Mouse (Mus musculus): ENCODE data around the gene Tmem255a. TPM values are rescaled to one million over a fixed set of nuclear protein-coding genes. Genes with fewer than 3 reads are reported as not detected.

Tmem255a gene
- polyA plus RNA-seq (2014; fragmentation: Nextera tagmentation; extraction: Ambion mirVana), result 29.8 and 33.0 TPM in 2 replicates

DNA sequence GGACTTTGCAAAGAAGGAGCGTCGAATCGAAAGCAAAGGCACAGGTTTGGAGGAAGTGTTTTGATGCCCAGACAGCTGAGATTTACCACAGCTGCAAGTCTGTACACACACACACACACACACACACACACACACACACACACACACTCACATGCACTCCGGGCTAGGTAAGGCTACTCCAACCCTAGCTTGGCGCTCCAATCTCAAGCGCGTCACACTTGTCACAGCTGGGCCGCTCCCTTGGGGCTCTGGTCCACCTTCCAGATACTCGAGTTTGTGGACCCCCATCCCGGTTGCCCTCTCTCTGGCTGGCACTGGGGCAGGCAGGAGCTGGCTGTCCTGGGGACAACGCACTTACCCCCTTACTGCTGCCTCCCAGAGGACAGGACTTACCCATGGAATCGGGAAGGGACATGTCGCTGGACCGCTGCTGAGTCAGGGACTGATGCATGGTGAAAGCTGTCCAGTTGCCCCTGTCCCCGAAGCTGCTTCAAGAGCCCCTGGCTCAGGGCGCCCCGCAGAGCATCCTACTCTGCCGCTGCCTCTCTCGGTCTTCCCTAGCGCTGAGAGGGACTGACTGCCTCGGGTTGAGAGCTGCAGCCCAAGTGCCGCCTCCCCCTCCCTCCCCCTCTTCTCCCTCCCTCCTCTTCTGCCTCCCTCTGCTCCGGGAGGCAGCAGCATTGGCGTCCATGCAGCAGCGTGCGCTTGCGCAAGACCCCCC lies at the start of gene Tmem255a:
TSS of gene Tmem255a (minus strand) at position 589 of the 721 bp plus-strand sequence.
- Histone ChIP-seq H3K4me3 (ENCODE audit: low read depth, low read length) (peak within 1 kb of the TSS; percentile 29), H3K27ac (replicated peaks; ENCODE audit: low read depth, low read length) (no peak within 1 kb of the TSS), H3K9ac (replicated peaks; ENCODE audit: low read length) (peak within 1 kb of the TSS; percentile 18; the same call in 1 of the 2 replicates), H3K4me1 (ENCODE audit: control insufficient read depth, insufficient read depth, low read length) (no peaks in the 10 kb centered on the region), H3K4me2 (ENCODE audit: low read depth, low read length) (peak within 1 kb of the TSS; percentile 53), H3K36me3 (replicated peaks; ENCODE audit: control insufficient read depth, insufficient read depth, low read depth, low read length) (no peaks in the 10 kb centered on the region), H3K27me3 (ENCODE audit: control insufficient read depth, insufficient read depth, low read length) (no peaks in the 10 kb centered on the region), H3K9me3 (replicated peaks; ENCODE audit: control insufficient read depth, low read length) (no peaks in the 10 kb centered on the region)
- peak; percentile 53 for DNase-seq (ENCODE audit: low spot score)
- 15% methylated on average over 23 of the region's 27 CpGs for WGBS
- peak; percentile 61 for ATAC-seq (replicated peaks; ENCODE audit: insufficient number of reproducible peaks, low FRiP score, low TSS enrichment, low read depth)

GRCm38 (mm10) chrX:38259610-38260009 lies 7.4 kb upstream of the Tmem255a start:
- no peak overlapping the region for H3K27ac ChIP-seq (replicated peaks; ENCODE audit: low read depth, low read length)
- H3K9ac ChIP-seq (replicated peaks; ENCODE audit: low read length), result no peak overlapping the region
- 34% methylated on average over 2 of the region's 2 CpGs for WGBS
- no peak for ATAC-seq (replicated peaks; ENCODE audit: insufficient number of reproducible peaks, low FRiP score, low TSS enrichment, low read depth)
- no peaks in the 10 kb centered on the region for H3K4me1 ChIP-seq (ENCODE audit: control insufficient read depth, insufficient read depth, low read length)
- H3K4me2 ChIP-seq (ENCODE audit: low read depth, low read length), result no peak overlapping the region
- DNase-seq (ENCODE audit: low spot score), result no peak
- H3K27me3 ChIP-seq (ENCODE audit: control insufficient read depth, insufficient read depth, low read length), result no peaks in the 10 kb centered on the region
- H3K36me3 ChIP-seq (replicated peaks; ENCODE audit: control insufficient read depth, insufficient read depth, low read depth, low read length), result no peaks in the 10 kb centered on the region
- no peak overlapping the region for H3K4me3 ChIP-seq (ENCODE audit: low read depth, low read length)
- no peaks in the 10 kb centered on the region for H3K9me3 ChIP-seq (replicated peaks; ENCODE audit: control insufficient read depth, low read length)

DNA sequence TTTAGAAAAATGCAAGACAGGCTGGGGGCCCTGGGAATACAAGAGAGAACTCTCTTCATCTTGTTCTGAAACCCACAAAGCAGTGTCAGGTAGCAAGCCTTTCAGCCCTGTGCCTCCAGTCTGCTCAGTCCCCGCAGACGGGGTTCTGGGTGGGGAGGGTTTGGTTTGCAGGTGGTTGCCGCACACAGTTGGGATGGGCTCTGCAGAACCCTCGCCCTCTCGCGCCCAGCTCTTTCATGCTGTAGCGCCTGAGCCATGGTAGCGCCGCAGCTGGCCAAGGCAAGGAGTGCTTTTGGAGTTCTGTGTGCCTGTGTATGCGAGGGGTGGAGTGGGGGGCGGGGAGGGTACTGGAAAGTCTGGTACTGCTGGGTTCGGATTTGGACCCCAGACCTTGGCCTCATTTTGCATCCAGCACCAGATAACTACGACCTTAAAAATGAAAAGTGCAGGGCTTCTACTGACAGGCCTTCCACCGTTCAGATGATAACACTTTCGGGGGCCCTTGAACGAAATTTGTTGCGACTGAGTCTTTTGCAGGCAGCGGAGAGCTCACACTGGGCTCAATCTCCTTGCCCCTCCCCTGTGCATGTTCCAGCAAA lies 1.8 kb downstream of the Tmem255a start:
- Histone ChIP-seq H3K9ac (replicated peaks; ENCODE audit: low read length) (no peak overlapping the region), H3K4me3 (ENCODE audit: low read depth, low read length) (peak overlapping the region; percentile 8; the same call in 1 of the 2 replicates), H3K9me3 (replicated peaks; ENCODE audit: control insufficient read depth, low read length) (no peaks in the 10 kb centered on the region), H3K4me1 (ENCODE audit: control insufficient read depth, insufficient read depth, low read length) (no peaks in the 10 kb centered on the region), H3K4me2 (ENCODE audit: low read depth, low read length) (peak overlapping the region; percentile 53), H3K36me3 (replicated peaks; ENCODE audit: control insufficient read depth, insufficient read depth, low read depth, low read length) (no peaks in the 10 kb centered on the region), H3K27ac (replicated peaks; ENCODE audit: low read depth, low read length) (no peak overlapping the region), H3K27me3 (ENCODE audit: control insufficient read depth, insufficient read depth, low read length) (no peaks in the 10 kb centered on the region)
- ATAC-seq (replicated peaks; ENCODE audit: insufficient number of reproducible peaks, low FRiP score, low TSS enrichment, low read depth) (no peak), DNase-seq (ENCODE audit: low spot score) (peak; percentile 30)
- 17% methylated on average over 18 of the region's 18 CpGs for WGBS

- ATAC-seq (replicated peaks; ENCODE audit: insufficient number of reproducible peaks, low FRiP score, low TSS enrichment, low read depth), result no peak; the same call in 1 of the 2 replicates
- H3K9me3 ChIP-seq (replicated peaks; ENCODE audit: control insufficient read depth, low read length), result no peaks in the 10 kb centered on the region
- H3K4me3 ChIP-seq (ENCODE audit: low read depth, low read length), result no peak overlapping the region
- no peak overlapping the region for H3K9ac ChIP-seq (replicated peaks; ENCODE audit: low read length)
- DNase-seq (ENCODE audit: low spot score), result peak; percentile 64
- H3K36me3 ChIP-seq (replicated peaks; ENCODE audit: control insufficient read depth, insufficient read depth, low read depth, low read length), result no peaks in the 10 kb centered on the region
- WGBS, result 20% methylated on average over 16 of the region's 16 CpGs
- no peaks in the 10 kb centered on the region for H3K4me1 ChIP-seq (ENCODE audit: control insufficient read depth, insufficient read depth, low read length)
- H3K4me2 ChIP-seq (ENCODE audit: low read depth, low read length), result peak overlapping the region; percentile 53; the same call in 1 of the 2 replicates
- no peak overlapping the region for H3K27ac ChIP-seq (replicated peaks; ENCODE audit: low read depth, low read length)
- H3K27me3 ChIP-seq (ENCODE audit: control insufficient read depth, insufficient read depth, low read length), result no peaks in the 10 kb centered on the region
Measured at GRCm38 (mm10) chrX:38249640-38250351, 2.4 kb downstream of the Tmem255a start.

DNA sequence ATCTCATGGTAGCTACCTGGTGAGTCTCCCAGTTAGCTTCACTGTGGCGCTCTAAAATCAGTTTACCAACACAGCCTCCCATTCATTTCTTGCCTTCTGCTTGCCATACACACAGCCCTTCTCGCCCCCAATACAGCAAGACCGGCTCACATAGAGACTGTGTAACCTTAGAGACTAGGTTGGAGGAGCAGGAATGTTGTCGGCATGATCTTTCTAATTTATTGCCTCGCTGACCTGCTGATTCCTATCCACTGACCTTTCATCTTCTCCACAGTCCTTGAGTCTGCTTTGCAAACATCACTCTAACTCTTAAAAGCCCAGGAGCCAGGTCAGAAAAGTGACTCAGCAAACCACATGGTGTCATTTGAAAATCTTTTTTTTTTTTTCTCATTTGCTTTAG lies 4.6 kb downstream of the Tmem255a start:
- Histone ChIP-seq H3K27me3 (ENCODE audit: control insufficient read depth, insufficient read depth, low read length) (no peaks in the 10 kb centered on the region), H3K9ac (replicated peaks; ENCODE audit: low read length) (no peak overlapping the region), H3K4me2 (ENCODE audit: low read depth, low read length) (no peak overlapping the region), H3K4me1 (ENCODE audit: control insufficient read depth, insufficient read depth, low read length) (no peaks in the 10 kb centered on the region), H3K36me3 (replicated peaks; ENCODE audit: control insufficient read depth, insufficient read depth, low read depth, low read length) (no peaks in the 10 kb centered on the region), H3K4me3 (ENCODE audit: low read depth, low read length) (no peak overlapping the region), H3K27ac (replicated peaks; ENCODE audit: low read depth, low read length) (no peak overlapping the region), H3K9me3 (replicated peaks; ENCODE audit: control insufficient read depth, low read length) (no peaks in the 10 kb centered on the region)
- 33% methylated on average over 5 of the region's 5 CpGs for WGBS
- ATAC-seq (replicated peaks; ENCODE audit: insufficient number of reproducible peaks, low FRiP score, low TSS enrichment, low read depth) (no peak), DNase-seq (ENCODE audit: low spot score) (no peak)

- Histone ChIP-seq H3K27ac (replicated peaks; ENCODE audit: low read depth, low read length) (no peak overlapping the region), H3K36me3 (replicated peaks; ENCODE audit: control insufficient read depth, insufficient read depth, low read depth, low read length) (no peaks in the 10 kb centered on the region), H3K9me3 (replicated peaks; ENCODE audit: control insufficient read depth, low read length) (no peaks in the 10 kb centered on the region), H3K9ac (replicated peaks; ENCODE audit: low read length) (no peak overlapping the region), H3K4me3 (ENCODE audit: low read depth, low read length) (no peak overlapping the region), H3K4me1 (ENCODE audit: control insufficient read depth, insufficient read depth, low read length) (no peaks in the 10 kb centered on the region), H3K4me2 (ENCODE audit: low read depth, low read length) (no peak overlapping the region), H3K27me3 (ENCODE audit: control insufficient read depth, insufficient read depth, low read length) (no peaks in the 10 kb centered on the region)
- ATAC-seq (replicated peaks; ENCODE audit: insufficient number of reproducible peaks, low FRiP score, low TSS enrichment, low read depth), result no peak
- DNase-seq (ENCODE audit: low spot score), result no peak
- WGBS, result 36% methylated on average over 6 of the region's 6 CpGs
Measured at GRCm38 (mm10) chrX:38247108-38247507, 5.1 kb downstream of the Tmem255a start.

DNA sequence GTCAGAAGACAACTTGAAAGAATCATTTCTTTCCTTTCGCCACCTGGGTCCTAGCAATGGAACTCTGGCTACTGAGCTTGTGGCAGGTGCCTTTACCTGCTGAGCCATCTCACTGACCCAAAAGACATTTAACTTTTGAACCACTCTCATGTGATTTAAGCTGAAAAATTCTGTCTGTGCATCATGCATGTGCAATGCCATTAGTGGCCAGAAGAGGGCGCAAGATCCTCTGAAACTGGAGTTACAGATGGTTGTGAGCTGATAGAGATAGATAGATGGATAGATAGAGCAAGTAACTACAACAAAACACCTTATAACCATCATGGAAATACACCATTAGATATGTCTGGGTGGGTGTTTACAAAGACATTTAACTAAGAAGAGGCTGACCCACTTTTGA lies 14.5 kb downstream of the Tmem255a start:
- no peaks in the 10 kb centered on the region for H3K36me3 ChIP-seq (replicated peaks; ENCODE audit: control insufficient read depth, insufficient read depth, low read depth, low read length)
- 31% methylated on average over 2 of the region's 2 CpGs for WGBS
- DNase-seq (ENCODE audit: low spot score), result no peak

DNA sequence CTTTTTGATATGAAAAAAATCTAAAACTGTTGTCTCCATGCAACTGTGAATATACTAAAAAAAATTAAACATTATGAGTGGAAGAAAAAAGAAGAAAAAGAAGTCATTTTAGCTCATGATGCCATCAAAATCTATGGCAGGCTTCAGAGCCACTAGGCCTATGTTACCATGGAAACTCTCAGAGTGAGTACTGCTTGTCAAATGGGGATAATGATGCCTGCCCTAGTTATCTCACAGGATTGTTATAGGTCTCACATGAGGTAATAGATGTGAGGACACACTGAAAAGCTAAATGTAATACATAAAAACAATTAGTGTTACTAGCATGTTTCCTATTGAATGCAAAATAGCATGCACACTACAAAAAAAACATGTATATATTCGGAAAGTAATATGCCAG lies 22.4 kb downstream of the Tmem255a start:
- no peaks in the 10 kb centered on the region for H3K36me3 ChIP-seq (replicated peaks; ENCODE audit: control insufficient read depth, insufficient read depth, low read depth, low read length)
- H3K4me3 ChIP-seq (ENCODE audit: low read depth, low read length), result no peak overlapping the region
- no peak overlapping the region for H3K27ac ChIP-seq (replicated peaks; ENCODE audit: low read depth, low read length)
- H3K9ac ChIP-seq (replicated peaks; ENCODE audit: low read length), result no peak overlapping the region
- DNase-seq (ENCODE audit: low spot score) (no peak), ATAC-seq (replicated peaks; ENCODE audit: insufficient number of reproducible peaks, low FRiP score, low TSS enrichment, low read depth) (no peak)
- H3K4me1 ChIP-seq (ENCODE audit: control insufficient read depth, insufficient read depth, low read length), result no peaks in the 10 kb centered on the region
- WGBS, result 72% methylated on average over 1 of the region's 1 CpGs
- H3K4me2 ChIP-seq (ENCODE audit: low read depth, low read length), result no peak overlapping the region
- no peaks in the 10 kb centered on the region for H3K27me3 ChIP-seq (ENCODE audit: control insufficient read depth, insufficient read depth, low read length)
- H3K9me3 ChIP-seq (replicated peaks; ENCODE audit: control insufficient read depth, low read length), result no peaks in the 10 kb centered on the region

More for the DNA sequence above, 14.5 kb downstream of the Tmem255a start:
- Histone ChIP-seq H3K9ac (replicated peaks; ENCODE audit: low read length) (no peak overlapping the region), H3K4me1 (ENCODE audit: control insufficient read depth, insufficient read depth, low read length) (no peaks in the 10 kb centered on the region), H3K4me2 (ENCODE audit: low read depth, low read length) (no peak overlapping the region), H3K27me3 (ENCODE audit: control insufficient read depth, insufficient read depth, low read length) (no peaks in the 10 kb centered on the region), H3K4me3 (ENCODE audit: low read depth, low read length) (no peak overlapping the region), H3K9me3 (replicated peaks; ENCODE audit: control insufficient read depth, low read length) (no peaks in the 10 kb centered on the region), H3K27ac (replicated peaks; ENCODE audit: low read depth, low read length) (no peak overlapping the region)
- ATAC-seq (replicated peaks; ENCODE audit: insufficient number of reproducible peaks, low FRiP score, low TSS enrichment, low read depth), result no peak

Data from embryonic facial prominence, embryonic 11.5 days (tissue).